Mouse (Mus musculus): ENCODE measurements around the gene Nid1.

Gene Nid1

GRCm38 (mm10) chr13:13547889-13548288 lies 110.5 kb downstream of the Nid1 start:
- no peak for DNase-seq (ENCODE audit: low spot score)

DNA sequence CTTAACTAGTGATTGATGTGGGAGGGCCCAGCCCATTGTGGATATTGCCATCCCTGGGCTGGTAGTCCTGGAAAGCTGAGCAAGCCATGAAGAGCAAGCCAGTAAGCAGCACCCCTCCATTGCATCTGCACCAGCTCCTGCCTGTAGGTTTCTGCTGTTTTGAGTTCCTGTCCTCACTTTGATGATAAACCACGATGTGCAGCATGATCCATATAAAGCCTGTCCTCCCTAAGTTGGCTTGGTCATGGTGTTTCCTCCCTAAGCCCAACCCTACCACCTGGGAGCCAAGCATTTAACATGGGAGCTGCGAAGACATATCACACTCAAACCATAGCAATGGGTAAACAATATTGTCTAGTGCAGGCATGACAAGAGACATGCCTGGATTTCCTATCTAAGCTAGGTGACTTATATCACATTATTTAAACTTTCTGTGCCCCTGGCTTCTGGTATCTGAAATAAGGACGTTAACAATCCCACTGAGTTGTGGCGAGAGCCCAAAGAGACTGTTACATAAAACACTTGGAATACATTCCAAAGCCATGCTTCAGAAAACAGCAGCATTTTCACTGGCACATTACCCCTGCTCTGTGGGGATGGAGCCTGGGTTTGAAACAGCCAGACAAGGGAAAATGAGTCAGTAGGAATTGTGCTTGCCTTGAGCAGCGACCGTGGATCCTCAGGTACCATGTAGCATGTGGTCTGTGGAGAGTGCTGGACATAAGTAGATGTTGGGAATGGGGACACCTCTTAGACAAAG lies 111.3 kb downstream of the Nid1 start:
- DNase-seq (ENCODE audit: low spot score) = no peak

DNA sequence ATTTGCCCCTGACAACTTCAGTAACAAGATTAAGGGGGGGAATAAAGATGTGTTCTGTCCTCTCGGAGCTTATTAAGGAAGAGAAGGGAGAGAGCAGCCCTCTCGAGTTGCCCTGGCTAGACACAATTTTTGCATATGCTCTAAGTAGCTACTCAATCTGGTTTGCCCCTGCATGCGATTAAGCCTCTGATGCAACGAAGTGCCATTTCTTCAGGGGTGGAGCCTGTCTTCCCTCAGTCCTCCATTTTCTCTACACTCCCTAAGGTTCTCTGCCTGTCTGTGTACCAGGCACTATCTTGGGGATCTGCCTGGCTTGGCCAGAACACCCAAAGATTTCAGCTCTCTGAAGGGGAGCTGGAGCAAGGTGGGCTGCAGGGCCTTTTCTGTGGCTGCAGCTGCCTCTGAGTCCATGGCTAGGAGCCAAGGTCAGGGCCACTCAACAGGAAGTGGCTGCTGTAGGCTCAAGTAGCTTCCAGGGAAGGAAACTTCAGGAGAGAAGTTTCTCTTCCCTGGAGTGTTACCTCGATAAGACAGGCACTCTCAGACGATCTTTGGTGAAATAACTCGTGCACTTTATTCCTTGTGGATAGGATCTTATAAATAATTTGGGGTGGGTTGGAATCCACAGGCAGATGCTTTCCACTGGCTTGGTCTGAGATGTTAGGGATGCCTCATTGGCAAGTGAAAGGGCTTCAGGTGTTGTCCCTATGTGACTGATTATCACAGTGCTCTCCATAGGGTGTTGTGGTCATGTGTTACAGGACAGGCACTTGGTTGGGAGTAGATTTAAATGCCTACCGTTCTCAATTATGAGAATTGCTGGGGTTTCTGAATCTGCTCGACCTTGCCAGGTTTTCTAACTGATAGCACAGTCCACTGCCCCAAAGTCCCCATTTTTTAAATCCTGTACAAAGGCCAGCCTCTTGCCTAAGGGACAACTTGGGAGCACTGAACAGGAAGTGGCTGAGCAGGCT lies 112.6 kb downstream of the Nid1 start:
- DNase-seq (ENCODE audit: low spot score) = no peak

GRCm38 (mm10) chr13:13552020-13552419 lies 114.7 kb downstream of the Nid1 start:
- no peak for DNase-seq (ENCODE audit: low spot score)

- no peak for DNase-seq (ENCODE audit: low spot score)
These were observed 116.3 kb downstream of the Nid1 start for GRCm38 (mm10) chr13:13553660-13554059.

- no peak for DNase-seq (ENCODE audit: low spot score)
These were observed 117.8 kb downstream of the Nid1 start for GRCm38 (mm10) chr13:13555196-13555595.

DNA sequence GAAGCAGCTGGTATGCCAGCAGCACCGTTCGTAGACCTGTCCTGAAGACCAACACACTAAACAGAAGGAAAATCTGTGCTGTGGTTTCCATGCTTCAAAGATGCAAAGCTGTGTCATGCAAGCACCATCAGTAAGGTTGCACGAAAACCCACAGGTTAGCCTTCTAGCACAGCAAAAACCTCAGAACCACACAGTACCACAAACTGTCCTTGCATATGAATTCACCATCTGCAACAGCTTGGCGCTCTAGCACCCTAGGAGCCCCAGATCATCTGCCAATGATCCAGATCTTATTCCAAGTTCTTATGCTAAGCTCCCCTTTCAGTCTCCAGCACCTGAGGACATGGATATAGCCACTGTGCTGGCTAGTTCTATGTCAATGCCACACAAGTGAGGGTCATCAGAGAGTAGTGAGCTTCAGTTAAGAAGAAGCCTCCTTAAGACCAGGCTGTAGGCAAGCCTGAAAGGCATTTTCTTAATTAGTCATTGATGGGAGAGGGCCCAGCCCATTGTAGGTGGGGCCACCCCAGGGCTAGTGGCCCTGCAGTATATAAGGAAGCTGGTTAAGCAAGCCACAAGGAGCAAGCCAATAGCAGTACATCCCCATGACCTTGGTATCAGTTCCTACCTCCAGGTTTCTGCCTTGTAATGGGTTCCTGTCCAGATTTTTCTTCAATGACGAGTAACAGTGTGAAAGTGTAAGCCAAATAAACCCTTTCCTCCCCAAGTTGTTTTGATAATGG lies 119.8 kb downstream of the Nid1 start:
- DNase-seq (ENCODE audit: low spot score) = no peak

DNA sequence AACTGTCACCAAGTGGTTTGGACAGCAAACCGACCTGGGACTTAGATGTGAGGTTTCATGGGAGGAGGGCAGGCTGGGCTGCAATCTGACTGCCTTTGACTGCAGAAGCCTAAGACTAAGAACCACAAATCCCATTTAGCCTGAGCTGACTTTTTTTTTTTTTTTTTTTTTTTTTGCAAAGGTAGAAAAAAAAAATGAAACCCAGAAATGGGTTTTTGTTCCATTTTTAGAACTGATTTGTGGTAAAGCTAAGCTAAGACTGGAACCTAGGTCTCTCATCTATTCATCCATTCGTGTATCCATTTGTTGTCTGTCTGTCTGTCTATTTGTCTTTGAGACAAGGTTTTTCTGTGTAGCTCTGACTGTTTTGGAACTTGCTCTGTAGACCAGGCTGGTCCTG lies 120.9 kb downstream of the Nid1 start:
- no peak for DNase-seq (ENCODE audit: low spot score)

GRCm38 (mm10) chr13:13558900-13559299 lies 121.5 kb downstream of the Nid1 start:
- DNase-seq (ENCODE audit: low spot score) = no peak

Measured in left cerebral cortex, adult 11 months (tissue).